Mouse (Mus musculus): Measurements from ENCODE around the gene Gm48552.

DNA sequence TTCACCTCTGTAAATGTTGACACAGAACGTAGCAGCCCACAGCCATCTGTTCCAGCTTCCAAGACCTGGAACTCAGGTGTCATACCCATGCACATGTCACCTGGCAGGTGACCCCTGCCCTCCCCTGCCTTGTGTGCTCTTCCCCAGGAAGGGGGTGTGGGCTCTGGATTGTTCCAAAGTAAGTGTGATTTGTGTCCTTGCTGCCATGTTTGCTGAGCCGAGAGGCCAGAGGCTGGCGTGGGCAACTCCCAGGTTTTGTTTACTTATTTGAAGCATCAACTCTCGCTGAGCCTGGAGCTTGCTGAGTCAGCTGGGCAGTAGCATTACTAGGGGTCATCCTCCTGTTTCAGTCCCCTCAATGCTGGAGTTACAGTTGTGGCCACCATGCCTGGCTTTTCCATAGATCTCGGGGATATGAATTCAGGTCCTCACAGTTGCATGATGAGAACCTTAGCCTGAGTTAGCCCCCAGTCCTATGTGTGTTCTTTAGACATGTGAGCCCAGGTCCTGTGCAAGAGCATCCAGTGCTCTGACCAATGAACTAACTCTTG lies at the start of gene Gm48552:
- TF ChIP-seq POLR2A (IDR thresholded peaks at IDR 0.05; ENCODE audit: borderline replicate concordance, extremely low read depth, low read depth, low read length) (no peak), CTCF (IDR thresholded peaks at IDR 0.05; ENCODE audit: insufficient read depth, low read length) (no peak)

Data from lung, adult 2 months (tissue).